Mouse (Mus musculus): ENCODE results near the gene Pcp4.

GRCm38 (mm10) chr16:96567428-96567827 is 100.0 kb downstream of the Pcp4 start:
- TF ChIP-seq CTCF (IDR thresholded peaks at IDR 0.05; ENCODE audit: low read depth) (no peak), EP300 (IDR thresholded peaks at IDR 0.05; ENCODE audit: low read depth) (no peak)

All from heart, postnatal 0 days (tissue).